Mouse (Mus musculus) fibroblast of lung, adult 2 months (primary cell): Measurements from ENCODE around the gene Mctp2.
A peak's percentile ranks its signal among the peaks of the same experiment; 100 is the strongest.

Experiments
- DNase-seq: peaks from one replicate; pipeline ENCODE4 v3.0.0-alpha.2; 2011; ENCODE audit warnings: low read depth

The Mctp2 gene

DNA sequence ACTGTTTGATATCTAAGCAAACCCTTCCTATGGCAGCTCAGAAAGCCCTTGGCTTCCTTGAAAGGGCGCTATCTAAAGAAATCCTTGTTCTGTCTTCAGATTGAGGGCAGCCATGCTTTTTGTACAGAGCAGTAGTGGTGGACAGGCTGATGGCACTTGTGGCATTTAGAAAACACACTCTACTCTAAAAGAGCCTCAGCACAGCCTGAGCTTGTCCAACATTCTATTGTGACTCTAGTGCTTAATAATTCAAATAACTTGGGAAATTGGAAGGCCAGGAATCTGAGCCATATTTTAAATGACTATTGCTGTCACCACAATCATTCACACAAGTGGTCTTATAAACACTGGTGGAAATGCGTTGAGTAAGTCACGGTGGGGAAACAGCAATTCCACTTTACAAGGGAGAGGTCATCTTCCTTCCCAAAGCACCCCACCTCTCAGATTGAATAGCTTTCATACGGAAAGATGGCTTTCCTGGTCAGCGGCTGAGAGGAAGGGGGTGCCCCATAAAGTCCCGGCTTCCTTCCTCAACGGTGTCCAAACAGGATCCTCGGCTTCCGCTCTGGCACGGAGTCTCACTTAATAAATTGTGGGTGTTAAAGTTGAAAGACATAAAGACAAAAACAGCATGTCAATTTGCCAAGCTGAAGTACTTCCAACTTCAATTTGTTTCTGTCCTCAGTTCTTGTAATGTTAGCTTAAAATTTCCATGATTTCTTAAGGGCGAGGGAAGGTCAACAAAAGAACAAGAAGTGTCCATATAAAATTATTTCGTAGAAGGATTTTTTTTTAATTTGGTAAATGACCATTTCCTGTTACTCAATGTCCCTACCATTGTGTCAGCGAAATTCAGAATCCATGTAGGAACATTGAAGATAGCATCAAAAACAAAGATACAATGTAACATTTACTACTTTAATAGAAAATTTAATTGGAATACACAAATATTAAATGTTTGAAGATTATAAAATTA is 140.4 kb downstream of the Mctp2 start:
- no peak for DNase-seq

DNA sequence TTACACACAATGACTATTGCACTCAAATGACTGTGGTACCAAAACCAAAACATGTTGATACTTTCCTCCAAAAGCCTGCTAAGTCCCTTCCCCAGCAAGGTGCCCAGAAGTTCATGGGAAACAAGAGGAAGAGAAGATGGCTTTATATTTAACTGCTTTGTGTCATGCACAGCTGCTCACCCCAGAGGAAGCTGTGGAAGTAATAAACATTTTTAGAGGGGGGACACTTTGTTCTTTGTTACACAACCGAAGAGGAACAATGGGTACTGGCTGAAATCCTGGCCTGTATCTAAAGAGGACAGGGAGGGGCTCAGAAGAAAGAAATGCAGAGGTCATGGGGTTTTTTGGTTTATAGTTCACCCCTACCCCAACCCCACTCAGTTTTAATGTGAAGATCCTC is 144.2 kb downstream of the Mctp2 start:
- DNase-seq: no peak

DNA sequence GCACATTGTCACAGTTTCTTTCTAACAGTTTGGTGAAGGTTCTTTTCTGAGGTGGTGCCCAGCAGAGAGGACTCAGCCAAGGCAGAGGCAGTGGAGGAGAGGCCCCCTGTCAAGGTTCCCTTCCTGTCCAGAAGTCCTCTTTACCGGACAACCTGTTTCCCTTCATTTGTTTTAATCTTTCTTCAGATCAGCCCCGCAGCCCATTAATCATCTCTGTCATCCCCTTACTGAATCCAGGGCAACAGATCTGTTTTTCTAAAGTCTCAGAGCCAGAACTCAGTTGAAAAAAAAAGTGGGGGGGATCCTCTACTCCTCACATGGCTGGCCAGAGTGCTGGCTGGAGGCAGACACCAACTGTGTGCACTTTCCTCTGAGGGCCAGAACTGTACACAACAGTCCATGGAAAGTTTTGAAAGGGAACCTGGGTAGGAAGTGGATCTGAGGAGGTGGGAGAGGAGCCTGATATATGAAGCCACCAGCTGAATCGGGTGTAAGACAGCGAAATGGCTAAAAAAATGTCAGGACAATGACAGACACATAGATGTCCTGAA is 146.8 kb downstream of the Mctp2 start:
- DNase-seq: no peak

DNA sequence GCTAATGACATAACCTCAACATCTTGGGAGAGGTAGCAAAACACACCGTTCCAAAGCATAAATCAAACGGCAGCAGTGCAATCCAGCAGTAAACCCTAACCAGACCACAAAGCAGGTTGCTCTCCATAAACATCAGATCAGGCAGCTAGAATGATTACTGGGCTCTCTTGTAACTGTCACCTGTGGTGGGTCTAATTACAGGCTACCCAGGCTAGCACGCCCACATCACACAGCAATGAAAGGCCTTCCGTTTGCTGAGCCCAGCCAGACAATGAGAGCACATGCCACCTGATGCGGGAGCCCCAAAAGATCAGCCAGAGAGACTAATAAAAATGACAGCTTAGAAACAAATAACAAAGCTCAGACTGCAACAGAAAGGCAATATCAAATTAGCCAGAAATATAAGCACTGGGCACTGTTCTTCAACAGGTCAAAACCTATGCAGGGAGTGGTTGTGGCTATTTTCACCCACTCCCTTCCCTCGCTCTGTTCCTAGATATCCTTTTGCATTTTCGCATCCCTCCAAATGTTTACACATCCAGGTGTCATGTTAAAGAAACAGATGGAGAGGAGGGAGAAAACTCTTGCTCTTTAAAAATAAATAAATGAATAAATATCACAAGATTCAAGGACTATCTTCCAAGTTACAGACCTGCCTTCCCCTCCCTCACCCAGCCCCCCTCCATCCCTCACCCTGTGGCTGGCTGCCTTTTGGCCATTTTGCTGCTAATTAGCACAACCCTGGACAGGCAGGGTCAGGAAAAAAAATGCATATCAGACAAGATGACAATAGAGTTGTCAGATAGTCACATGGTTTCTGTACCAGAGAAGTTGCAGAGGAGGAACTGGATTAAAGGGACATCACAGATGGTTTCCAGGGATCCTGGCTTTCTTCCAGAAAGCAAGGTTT is 155.4 kb downstream of the Mctp2 start:
- DNase-seq: no peak

DNA sequence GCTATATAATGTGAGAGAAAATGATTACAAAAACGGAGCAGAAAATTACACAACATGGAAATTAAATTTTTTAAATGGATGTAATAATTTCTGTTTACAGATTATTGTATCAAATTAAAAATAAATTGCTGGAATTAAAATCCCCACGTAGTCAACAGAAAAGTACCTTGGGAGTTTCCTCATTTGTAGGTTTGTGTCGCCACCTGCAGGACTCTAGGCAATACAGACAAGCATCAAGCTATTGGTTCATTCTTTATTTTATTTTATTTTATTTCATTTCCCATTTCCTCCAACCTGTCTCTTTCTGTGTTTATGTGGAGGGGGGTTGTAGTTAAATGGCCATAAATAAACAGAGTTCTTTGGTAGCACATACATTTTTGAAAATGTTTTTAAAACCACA is 157.3 kb downstream of the Mctp2 start:
- peak; percentile 17 for DNase-seq

DNA sequence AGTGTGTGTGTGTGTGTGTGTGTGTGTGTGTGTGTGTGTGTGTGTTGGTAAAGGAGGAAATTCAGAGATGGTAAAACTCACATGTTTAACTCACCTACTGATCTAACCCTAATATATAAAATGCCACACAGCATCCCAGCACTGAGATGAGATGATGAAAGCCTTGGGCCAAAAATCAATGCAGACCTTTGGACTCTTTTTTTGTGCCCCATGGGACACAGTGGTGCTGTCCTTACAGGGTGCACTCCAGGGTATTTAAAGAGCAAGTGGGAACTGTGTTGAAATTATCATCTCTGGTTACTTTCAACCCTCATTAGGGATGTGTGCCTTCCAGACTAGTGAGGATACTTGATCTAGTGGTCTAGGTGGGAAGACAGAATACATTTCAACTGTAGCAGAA is 159.6 kb downstream of the Mctp2 start:
- no peak for DNase-seq

DNA sequence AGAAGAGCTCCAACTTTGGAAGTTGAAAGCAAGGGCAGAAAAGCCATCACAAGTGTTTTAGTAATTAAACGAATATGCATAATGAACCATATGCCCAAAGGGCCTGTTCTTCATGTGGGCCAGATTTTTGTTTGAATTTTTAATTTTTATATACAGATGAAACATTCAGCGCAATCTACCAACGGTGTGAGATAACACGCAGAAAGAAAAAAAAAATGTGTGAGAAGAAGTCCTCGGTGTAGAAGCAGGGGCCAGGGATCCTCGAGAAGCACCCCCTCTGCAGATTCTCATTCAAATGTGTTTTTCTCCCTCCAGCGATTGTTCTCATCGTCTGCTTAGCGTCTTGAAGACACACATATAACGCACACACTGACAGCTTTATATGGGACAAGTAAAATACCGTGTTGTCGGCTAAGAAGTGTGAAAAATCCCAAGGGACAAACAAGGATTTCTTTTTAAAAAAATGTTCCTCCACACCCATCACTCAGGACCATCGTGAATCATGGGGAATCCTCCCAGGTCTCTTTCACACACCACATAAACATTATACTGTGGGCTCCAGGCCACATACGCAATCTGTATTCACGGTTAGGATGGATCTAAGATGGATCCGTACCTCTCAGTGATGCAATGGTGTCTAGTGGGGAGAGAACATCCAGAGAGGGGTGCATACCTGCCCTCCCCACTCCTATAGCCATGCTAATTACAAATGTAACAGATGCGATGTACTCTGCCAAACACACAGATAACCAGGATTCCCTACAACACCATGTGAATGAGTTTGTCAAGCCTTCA is 160.5 kb downstream of the Mctp2 start:
- no peak for DNase-seq

DNA sequence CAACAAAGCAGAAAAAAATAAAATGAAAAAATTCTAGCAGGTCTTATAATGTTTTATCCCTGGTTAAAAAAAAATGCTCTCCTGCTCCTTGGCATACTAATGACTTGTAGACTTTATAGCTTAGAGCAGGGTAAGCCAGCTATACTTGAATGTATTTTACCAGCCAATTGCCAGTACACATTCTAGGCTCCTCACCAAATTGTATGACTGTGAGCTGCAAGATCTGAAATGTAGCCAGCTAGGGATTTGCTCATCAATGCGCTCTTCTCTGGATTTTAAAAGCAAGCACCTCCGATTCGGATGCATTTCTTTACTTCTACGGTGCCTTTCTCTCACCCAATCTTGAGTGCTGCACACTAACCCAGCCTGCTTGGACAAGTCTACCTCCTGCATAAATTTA is 167.7 kb downstream of the Mctp2 start:
- no peak for DNase-seq

DNA sequence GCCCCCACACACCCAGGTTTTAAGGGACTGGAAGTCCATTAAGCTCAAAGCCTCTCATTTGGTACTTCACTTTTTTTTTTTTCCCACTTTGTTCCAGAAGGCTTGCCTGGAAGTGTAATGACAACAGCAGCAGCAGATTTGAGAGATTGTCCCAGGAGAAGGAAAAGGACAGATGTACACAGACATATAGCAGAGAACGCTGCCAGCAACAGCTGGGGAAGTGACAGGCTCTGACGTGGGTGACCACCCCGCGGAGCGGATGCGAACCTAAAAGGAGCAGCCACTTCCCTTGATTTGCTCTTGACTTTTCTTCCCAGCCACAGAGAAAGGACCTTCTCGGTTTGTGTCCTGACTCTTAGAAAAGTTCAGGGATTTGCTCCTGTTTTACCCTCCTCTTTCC is 185.4 kb downstream of the Mctp2 start:
- no peak for DNase-seq

DNA sequence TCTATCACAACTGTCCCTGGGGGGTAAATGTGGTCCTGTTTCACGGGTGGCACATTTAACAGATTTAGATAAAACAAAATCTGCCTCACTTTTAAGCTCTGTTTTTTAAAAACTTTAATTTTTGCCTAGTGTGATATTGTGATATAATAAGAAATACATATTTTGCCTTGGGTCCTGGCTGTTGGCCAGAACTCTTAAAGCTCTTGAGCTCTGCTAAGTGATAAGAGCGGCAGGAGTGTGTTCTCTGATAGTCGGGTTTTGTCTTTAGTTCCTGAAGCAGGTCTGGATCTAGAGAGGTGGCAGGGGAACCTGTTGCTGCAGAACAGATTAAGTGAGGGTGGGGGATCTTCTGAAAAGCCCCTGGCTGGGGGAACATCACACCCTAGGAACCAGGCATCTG is 186.7 kb downstream of the Mctp2 start:
- no peak for DNase-seq

DNA sequence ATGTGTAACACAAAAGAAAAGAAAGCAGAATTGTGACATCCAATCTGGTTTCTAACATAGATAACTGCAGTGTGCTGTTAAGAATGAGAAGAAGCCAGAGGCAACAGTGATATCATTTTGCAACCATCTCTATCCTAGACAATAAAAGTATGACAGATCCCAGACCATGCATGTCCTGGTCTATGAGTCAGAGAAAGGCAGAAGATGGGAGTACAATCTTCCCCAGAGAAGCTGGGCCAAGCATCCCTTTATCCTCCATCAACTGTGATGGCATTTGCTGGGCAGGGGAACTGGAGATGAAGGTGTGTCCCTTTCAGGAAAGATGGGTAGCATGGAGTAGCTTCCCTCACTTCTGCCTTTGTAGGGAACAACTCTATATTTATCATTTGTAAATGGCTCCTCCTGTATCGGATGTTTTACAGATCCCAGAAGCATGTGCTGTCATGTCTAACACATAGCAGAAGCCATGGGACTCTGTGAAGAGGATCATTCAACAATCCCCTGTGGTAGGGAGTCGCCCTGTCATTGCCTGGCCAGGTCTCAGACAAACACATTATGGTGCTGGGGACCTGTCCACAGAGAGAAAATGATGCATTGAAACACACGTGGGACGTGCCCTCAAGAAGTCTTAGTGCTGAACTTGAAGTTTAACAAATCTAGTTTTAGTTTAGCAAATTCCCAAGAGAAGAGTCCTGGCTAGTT is 188.9 kb downstream of the Mctp2 start:
- DNase-seq: no peak

DNA sequence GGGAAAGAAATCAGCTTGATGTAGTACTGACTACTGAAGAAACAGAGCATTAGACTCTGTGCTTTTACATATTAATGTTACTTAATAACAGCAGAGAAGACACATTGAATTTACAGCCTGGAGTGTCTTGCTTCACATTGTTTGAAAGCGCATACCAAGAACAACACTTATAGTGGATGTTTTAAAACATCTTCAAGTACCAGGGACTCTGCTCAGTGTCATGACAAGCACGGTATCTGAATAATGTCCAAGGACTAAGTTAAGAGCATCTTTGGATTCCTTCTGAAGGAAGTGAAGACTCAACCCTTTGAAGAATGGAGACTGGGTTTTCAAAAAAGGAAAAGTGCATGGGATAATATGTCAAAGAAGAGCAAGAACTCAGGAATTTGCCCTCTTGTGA is 191.3 kb downstream of the Mctp2 start:
- no peak for DNase-seq

DNA sequence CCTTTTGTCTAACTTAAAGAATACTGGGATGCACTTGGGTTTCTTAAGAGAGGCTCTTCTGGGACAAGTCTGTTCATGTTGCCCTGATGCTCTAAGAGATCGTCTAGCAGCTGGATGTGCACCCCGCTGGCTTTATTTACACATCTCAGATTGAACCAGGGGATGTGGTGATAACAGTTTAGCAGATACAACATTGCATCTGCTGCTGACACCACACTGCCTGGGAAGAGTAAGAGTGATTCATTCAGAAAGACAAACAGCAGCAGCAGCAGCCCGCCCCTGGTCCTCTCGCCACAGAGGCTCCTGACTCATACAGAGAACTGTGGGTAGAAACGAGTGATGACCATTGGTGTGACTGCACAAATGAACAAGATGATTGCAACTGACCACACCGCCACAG is 195.8 kb downstream of the Mctp2 start:
- DNase-seq: no peak

DNA sequence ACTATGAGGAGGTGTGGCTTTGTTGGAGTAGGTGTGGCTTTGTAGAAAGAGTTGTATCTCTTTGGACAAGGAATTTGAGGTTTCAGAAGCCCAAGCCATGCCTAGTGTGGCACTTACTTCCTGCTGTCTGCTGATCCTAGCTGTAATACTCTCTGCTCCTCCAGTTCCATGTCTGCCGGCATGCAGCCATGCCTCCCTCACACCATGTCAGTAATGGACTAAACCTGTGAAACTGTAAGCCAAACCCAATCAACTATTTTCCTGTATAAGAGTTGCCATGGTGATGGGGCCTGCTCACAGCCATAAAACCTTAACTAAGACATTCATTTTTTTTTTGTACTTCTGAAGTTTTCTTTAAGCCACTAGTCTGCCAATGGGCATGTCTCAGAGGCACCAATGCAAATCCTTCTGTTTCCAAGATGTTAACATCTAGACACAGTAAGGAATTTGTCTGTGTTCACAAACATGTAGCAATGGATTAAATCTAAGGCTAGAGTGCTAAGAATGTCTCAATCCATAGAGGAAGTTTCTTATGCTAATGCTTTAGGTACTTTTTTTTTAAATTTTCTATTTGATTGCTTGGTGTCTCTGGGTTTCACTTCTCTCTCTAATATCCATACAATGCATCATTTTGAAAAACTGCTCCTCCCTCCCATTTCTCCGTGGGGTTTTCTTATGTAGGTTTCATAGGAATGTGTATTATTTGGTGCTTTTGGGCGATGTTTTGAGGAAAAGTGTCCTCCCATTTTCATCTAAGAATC is 197.6 kb downstream of the Mctp2 start:
- no peak for DNase-seq

DNA sequence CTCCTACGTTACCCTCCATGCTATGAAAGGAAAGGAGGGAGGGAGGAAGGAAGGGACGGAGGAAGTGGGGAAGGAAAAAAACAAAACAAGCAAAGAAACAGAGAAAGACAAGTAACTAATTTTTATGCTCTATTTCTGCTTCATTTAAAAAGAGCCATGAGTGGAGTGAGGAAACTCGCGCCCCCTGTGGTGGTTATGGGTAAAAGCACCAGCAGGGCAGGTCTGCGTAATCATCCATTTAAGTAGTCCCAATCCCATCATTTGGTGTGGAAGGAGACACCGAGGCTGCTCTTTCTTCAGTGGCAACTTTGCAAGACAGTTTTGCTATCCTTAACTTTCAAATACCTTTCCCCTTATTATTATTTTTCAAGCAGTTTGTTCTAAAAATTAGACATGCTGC is 202.2 kb downstream of the Mctp2 start:
- DNase-seq: no peak

DNA sequence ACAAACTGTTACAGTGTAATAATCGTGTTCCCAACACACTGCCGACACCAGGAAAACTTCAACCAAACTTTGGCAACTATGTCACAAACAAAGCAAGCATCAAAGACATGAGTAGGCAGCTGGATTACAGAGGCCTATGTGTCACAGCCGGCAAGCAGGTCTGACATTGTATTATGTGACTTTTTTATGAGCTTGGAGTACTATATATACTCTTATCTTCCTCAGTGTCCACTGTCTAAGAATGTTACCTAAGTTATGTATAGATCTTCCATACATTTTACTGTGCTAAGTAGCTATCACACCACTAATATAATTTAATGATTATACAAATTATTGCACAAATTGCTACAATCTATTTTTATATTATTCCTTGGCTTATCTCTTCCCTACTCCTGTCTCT is 202.8 kb downstream of the Mctp2 start:
- no peak for DNase-seq

DNA sequence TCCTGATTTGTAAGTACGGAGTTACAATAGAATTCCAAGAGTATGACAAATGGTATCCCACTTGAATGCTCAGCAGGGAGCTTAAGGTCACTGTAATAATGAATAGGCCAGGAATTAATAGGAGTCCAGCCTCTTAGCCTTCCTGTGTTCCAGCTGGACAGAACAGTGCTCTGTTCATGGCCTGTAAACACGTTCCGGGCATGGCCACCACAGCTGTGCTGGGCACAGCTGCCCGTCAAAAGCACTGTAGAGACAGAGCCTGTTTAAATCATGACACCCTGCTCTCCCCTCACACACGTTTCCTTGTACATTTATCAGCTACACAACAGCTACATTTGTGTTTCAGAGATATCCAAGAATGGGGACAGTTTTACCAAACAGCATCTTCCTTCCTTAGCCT is 205.7 kb downstream of the Mctp2 start:
- DNase-seq: no peak

DNA sequence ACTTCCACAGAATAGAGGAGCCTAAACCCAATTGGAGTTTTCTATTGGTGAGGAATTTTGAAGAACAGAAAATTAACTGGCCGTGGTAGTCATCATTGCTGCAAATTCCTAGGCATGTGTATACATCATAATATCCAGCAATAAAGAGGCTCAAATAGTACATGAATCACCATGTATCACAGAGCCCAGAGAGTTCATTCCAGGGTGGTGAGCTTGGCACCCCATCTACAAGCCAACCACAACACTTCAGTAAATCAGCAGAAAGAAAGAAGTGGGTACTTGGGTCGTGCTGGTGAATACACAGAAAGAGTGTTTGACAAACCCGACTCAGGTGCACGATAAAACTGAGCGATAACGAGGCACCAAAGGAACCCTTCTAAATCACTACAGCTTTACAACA is 207.8 kb downstream of the Mctp2 start:
- DNase-seq: no peak

DNA sequence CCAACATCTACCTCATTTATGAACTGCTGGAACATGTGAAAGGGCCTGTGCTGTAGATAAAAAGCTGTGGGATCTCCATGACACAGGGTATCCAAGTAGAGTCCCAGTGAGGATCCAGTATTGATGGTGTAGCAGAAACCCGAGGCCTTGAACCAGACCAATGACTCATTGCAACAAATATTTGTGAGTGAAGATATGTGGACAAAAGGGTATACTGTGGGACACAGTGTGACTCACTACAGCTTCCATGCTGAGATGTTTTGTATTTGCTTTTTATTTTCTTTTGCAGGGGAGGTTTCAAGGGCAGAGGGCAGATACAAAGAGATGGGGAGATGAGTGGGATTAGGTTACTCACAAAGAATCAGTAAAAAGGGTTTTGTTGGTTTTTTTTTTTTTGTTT is 209.4 kb downstream of the Mctp2 start:
- no peak for DNase-seq

DNA sequence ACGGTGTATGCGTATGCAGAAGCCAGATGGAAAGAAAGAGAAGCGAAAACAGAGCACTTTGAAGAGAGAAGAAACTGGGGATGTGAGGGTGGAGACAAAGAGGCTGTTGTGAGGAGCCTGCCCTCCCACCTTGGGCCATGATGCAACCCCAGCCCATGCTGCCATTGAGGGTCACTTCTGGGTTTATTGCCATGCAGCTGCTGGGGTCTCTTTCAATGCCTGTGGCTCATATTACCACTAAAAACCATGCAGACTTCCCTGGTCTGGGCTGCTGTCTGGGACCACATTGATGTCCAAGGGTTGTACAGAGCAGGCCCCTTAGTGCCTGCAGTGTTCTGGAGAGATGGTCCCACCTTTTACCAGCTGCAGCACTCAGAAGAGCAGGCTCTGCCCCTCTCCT is 210.0 kb downstream of the Mctp2 start:
- DNase-seq: no peak
